Mouse (Mus musculus) embryonic facial prominence, embryonic 11.5 days (tissue): ENCODE measurements at regions not wholly inside any gene's neighbourhood (a gene's known extent, or its start where the extent isn't known, plus 50 kb on each side); places are given as distances from the start of the nearest gene placed in this dataset.

Experiments
- ATAC-seq: fragments of 200-750 bp; cut with Nextera tagmentation; replicated peaks from 2 replicates; pipeline ENCODE4 v1.8.0; 2017; ENCODE audit warnings: low read depth; ENCODE audit not compliant: insufficient number of reproducible peaks, low FRiP score, low TSS enrichment
- DNase-seq: peaks from one replicate; pipeline ENCODE4 v3.0.0-alpha.2; 2015; ENCODE audit warnings: low spot score
- H3K27ac ChIP-seq: fragments of 300-500 bp; sonication (generic); replicated peaks from 2 replicates; pipeline ENCODE4 v1.5.1; 2014; ENCODE audit warnings: mild to moderate bottlenecking, low read depth, low read length, control low read depth
- H3K27me3 ChIP-seq: fragments of 300-500 bp; sonication (generic); 2 replicates; pipeline ENCODE4 v1.6.1; 2014; ENCODE audit warnings: mild to moderate bottlenecking, low read length, moderate library complexity, mixed read lengths; ENCODE audit not compliant: control insufficient read depth, insufficient read depth
- H3K36me3 ChIP-seq: fragments of 300-500 bp; sonication (generic); replicated peaks from 2 replicates; pipeline ENCODE4 v1.6.1; 2014; ENCODE audit warnings: low read depth, mild to moderate bottlenecking, low read length, moderate library complexity, mixed read lengths; ENCODE audit not compliant: control insufficient read depth, insufficient read depth
- H3K4me1 ChIP-seq: fragments of 300-500 bp; sonication (generic); 2 replicates; pipeline ENCODE4 v1.6.1; 2014; ENCODE audit warnings: low read length, mixed read lengths; ENCODE audit not compliant: control insufficient read depth, insufficient read depth
- H3K4me2 ChIP-seq: fragments of 300-500 bp; sonication (generic); 2 replicates; pipeline ENCODE4 v1.6.1; 2014; ENCODE audit warnings: low read depth, mild to moderate bottlenecking, control low read depth, low read length, moderate library complexity
- H3K4me3 ChIP-seq: fragments of 300-500 bp; sonication (generic); 2 replicates; pipeline ENCODE4 v1.5.1; 2014; ENCODE audit warnings: low read depth, low read length, control low read depth
- H3K9ac ChIP-seq: fragments of 300-500 bp; sonication (generic); replicated peaks from 2 replicates; pipeline ENCODE4 v1.6.1; 2014; ENCODE audit warnings: mild to moderate bottlenecking, control low read depth, low read length
- H3K9me3 ChIP-seq: fragments of 300-500 bp; sonication (generic); replicated peaks from 2 replicates; pipeline ENCODE4 v1.6.1; 2016; ENCODE audit warnings: mild to moderate bottlenecking, low read length, inconsistent platforms, mixed read lengths; ENCODE audit not compliant: control insufficient read depth
- WGBS: fragments of 180-500 bp; shearing (Covaris S2); extraction: QIAGEN DNeasy Blood & Tissue Kit; methylation state at CpG from one replicate; pipeline ENCODE4 v1.1.7; 2014; 5-methylcytosine and 5-hydroxymethylcytosine counted together

GRCm38 (mm10) chr15:72217731-72218130 is 1616.6 kb upstream of the Gm6569 start:
- Histone ChIP-seq H3K9me3 (no peaks in the 10 kb centered on the region), H3K4me1 (no peaks in the 10 kb centered on the region), H3K36me3 (no peaks in the 10 kb centered on the region), H3K9ac (no peak overlapping the region), H3K4me3 (no peak overlapping the region), H3K27me3 (no peaks in the 10 kb centered on the region), H3K27ac (no peak overlapping the region), H3K4me2 (no peak overlapping the region)
- ATAC-seq = no peak
- no peak for DNase-seq
- 81% methylated on average over 5 of the region's 5 CpGs for WGBS

DNA sequence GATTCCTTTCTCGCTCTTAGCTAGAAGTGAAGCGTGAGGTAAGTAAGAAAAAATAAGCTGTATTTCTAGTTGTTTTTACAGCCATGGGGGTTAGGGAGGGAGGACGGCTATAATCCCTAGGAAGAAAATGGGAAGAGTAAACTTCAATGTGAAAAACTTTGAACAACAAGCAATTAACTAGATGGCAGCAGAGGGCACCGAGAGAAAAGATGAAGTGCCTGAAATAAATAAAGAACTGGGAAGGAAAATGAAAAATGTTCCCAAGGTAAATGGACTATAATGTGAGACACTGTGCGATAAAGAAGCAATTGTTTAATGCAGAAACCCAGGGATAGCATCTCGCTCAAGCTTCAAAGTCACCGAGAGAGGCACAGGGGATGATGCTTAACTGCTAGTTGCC is 1614.4 kb upstream of the Gm6569 start:
- no peaks in the 10 kb centered on the region for H3K27me3 ChIP-seq
- DNase-seq (no peak), ATAC-seq (no peak)
- WGBS = 87% methylated on average over 7 of the region's 7 CpGs
- H3K36me3 ChIP-seq = no peaks in the 10 kb centered on the region
- no peak overlapping the region for H3K27ac ChIP-seq
- H3K4me1 ChIP-seq = no peaks in the 10 kb centered on the region
- H3K9me3 ChIP-seq = no peaks in the 10 kb centered on the region
- H3K9ac ChIP-seq = no peak overlapping the region
- H3K4me2 ChIP-seq = no peak overlapping the region
- no peak overlapping the region for H3K4me3 ChIP-seq

DNA sequence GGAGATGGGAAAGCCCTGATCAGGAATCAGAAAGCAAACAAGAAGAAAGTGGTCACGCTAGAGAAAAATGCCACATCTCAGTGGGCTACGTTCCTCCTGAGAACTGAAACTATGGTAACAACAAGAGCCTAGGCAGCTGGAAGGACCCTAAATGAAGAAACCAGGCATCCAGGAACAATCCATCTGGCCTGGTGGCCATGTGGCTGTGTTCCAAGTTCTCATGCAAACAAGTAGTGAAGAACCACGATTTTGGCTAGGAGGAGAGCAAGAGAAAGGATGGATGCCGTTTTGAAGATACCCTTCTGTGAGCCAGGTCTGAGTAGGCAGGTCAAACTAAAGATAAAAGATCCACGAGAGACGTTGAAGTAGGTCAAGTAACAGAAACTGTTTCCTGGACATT is 1613.6 kb upstream of the Gm6569 start:
- Histone ChIP-seq H3K4me3 (no peak overlapping the region), H3K9ac (no peak overlapping the region), H3K36me3 (no peaks in the 10 kb centered on the region), H3K4me1 (no peaks in the 10 kb centered on the region), H3K27me3 (no peaks in the 10 kb centered on the region), H3K9me3 (no peaks in the 10 kb centered on the region), H3K27ac (no peak overlapping the region), H3K4me2 (no peak overlapping the region)
- 83% methylated on average over 6 of the region's 6 CpGs for WGBS
- no peak for DNase-seq
- ATAC-seq = no peak

DNA sequence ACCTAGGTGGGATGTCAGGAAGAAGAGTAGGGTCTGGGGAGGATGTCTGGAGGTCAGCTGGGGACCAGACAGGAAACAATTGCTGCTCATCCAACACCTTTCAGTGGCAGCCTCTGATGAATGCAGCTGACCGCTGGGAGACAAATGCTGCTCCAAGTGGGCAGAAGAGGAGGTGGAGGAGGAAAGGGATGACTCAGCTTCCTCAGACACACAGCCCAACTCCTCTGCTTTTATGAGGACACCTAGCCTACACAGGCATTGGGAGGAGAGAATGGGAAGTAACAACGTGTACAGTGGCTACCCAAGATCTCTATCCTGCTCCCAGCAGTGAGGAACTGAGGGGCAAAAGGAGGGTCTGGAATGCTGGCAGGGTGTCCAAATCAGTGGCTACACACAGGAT is 1602.0 kb upstream of the Gm6569 start:
- Histone ChIP-seq H3K4me2 (no peak overlapping the region), H3K27ac (no peak overlapping the region), H3K27me3 (no peaks in the 10 kb centered on the region), H3K4me1 (no peaks in the 10 kb centered on the region), H3K9me3 (no peaks in the 10 kb centered on the region), H3K9ac (no peak overlapping the region), H3K36me3 (no peaks in the 10 kb centered on the region), H3K4me3 (no peak overlapping the region)
- no peak for DNase-seq
- ATAC-seq = no peak
- 42% methylated on average over 2 of the region's 2 CpGs for WGBS

GRCm38 (mm10) chr15:72264619-72265018 is 1569.7 kb upstream of the Gm6569 start:
- ATAC-seq (no peak), DNase-seq (no peak)
- Histone ChIP-seq H3K9me3 (no peaks in the 10 kb centered on the region), H3K4me1 (no peaks in the 10 kb centered on the region), H3K27ac (no peak overlapping the region), H3K4me3 (no peak overlapping the region), H3K27me3 (no peaks in the 10 kb centered on the region), H3K4me2 (no peak overlapping the region), H3K36me3 (no peaks in the 10 kb centered on the region), H3K9ac (no peak overlapping the region)
- WGBS = 73% methylated on average over 3 of the region's 3 CpGs

DNA sequence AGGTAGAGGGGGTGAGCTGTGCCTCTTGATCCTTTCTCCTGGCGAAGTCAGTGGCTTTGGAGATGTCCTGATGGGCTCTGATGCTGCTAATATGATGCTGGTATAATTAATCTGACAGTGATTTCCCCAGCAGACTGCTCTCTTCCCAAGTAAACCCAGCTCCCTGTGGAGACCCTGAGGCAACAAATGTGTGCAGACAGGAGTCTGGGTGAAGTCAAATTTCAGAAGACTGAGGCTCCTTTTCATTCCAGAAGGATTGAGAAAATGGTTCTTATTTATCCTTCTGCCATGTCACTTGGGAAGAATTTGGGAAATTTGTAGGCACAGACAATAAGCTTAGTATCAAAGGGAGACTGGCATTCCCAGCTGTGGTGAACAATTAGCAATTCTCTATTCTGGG is 1550.5 kb upstream of the Gm6569 start:
- no peak overlapping the region for H3K4me3 ChIP-seq
- no peaks in the 10 kb centered on the region for H3K4me1 ChIP-seq
- H3K9ac ChIP-seq = no peak overlapping the region
- WGBS = 33% methylated on average over 1 of the region's 1 CpGs
- no peaks in the 10 kb centered on the region for H3K27me3 ChIP-seq
- H3K36me3 ChIP-seq = no peaks in the 10 kb centered on the region
- H3K4me2 ChIP-seq = no peak overlapping the region
- no peak overlapping the region for H3K27ac ChIP-seq
- no peak for ATAC-seq
- no peaks in the 10 kb centered on the region for H3K9me3 ChIP-seq
- no peak for DNase-seq

- Histone ChIP-seq H3K4me3 (no peak overlapping the region), H3K4me2 (no peak overlapping the region), H3K27me3 (no peaks in the 10 kb centered on the region), H3K36me3 (no peaks in the 10 kb centered on the region), H3K9me3 (no peaks in the 10 kb centered on the region), H3K27ac (no peak overlapping the region), H3K4me1 (no peaks in the 10 kb centered on the region), H3K9ac (no peak overlapping the region)
- ATAC-seq (no peak), DNase-seq (no peak)
- 87% methylated on average over 2 of the region's 2 CpGs for WGBS
These were observed 1537.7 kb upstream of the Gm6569 start for GRCm38 (mm10) chr15:72296648-72297047.

- WGBS = 83% methylated on average over 5 of the region's 5 CpGs
- Histone ChIP-seq H3K9me3 (no peaks in the 10 kb centered on the region), H3K4me1 (no peaks in the 10 kb centered on the region), H3K27ac (no peak overlapping the region), H3K4me3 (no peak overlapping the region), H3K4me2 (no peak overlapping the region), H3K9ac (no peak overlapping the region), H3K27me3 (no peaks in the 10 kb centered on the region), H3K36me3 (no peaks in the 10 kb centered on the region)
- ATAC-seq = no peak
- DNase-seq = no peak
These were observed 1521.9 kb upstream of the Gm6569 start for GRCm38 (mm10) chr15:72312417-72312816.

- Histone ChIP-seq H3K36me3 (no peaks in the 10 kb centered on the region), H3K27me3 (no peaks in the 10 kb centered on the region), H3K9me3 (no peaks in the 10 kb centered on the region), H3K9ac (no peak overlapping the region), H3K27ac (no peak overlapping the region), H3K4me2 (no peak overlapping the region), H3K4me3 (no peak overlapping the region), H3K4me1 (no peaks in the 10 kb centered on the region)
- no peak for DNase-seq
- no peak for ATAC-seq
- WGBS = 88% methylated on average over 5 of the region's 5 CpGs
These were observed 1512.8 kb upstream of the Gm6569 start for GRCm38 (mm10) chr15:72321528-72321927.
